Mouse (Mus musculus) limb, embryonic 12.5 days (tissue): Measurements from ENCODE around the gene Trib2. TPM values are rescaled to one million over a fixed set of nuclear protein-coding genes. Genes with fewer than 3 reads are reported as not detected.
A peak's percentile ranks its signal among the peaks of the same experiment; 100 is the strongest.

Source experiments
- ATAC-seq: fragments of 200-750 bp; cut with Nextera tagmentation; 2 replicates; pipeline ENCODE4 v1.8.0; 2017; ENCODE audit warnings: low read depth, moderate TSS enrichment; ENCODE audit not compliant: insufficient number of reproducible peaks, insufficient read depth, low FRiP score, low TSS enrichment
- H3K27ac ChIP-seq: fragments of 300-500 bp; sonication (generic); 2 replicates; pipeline ENCODE4 v1.5.1; 2016; ENCODE audit warnings: mild to moderate bottlenecking, moderate library complexity
- H3K27me3 ChIP-seq: fragments of 300-500 bp; sonication (generic); 2 replicates; pipeline ENCODE4 v1.6.1; 2016; ENCODE audit warnings: mild to moderate bottlenecking, moderate library complexity
- H3K36me3 ChIP-seq: fragments of 300-500 bp; sonication (generic); 2 replicates; pipeline ENCODE4 v1.6.1; 2016; ENCODE audit warnings: mild to moderate bottlenecking, moderate library complexity
- H3K4me1 ChIP-seq: fragments of 300-500 bp; sonication (generic); replicated peaks from 2 replicates; pipeline ENCODE4 v1.6.1; 2016
- H3K4me2 ChIP-seq: fragments of 300-500 bp; sonication (generic); 2 replicates; pipeline ENCODE4 v1.6.1; 2016; ENCODE audit warnings: mild to moderate bottlenecking, moderate library complexity
- H3K4me3 ChIP-seq: fragments of 300-500 bp; sonication (generic); replicated peaks from 2 replicates; pipeline ENCODE4 v1.5.1; 2016; ENCODE audit warnings: mild to moderate bottlenecking
- H3K9ac ChIP-seq: fragments of 300-500 bp; sonication (generic); replicated peaks from 2 replicates; pipeline ENCODE4 v1.6.1; 2016; ENCODE audit warnings: mild to moderate bottlenecking, moderate library complexity
- H3K9me3 ChIP-seq: fragments of 300-500 bp; sonication (generic); 2 replicates; pipeline ENCODE4 v1.6.1; 2016; ENCODE audit warnings: mild to moderate bottlenecking, moderate library complexity
- WGBS: fragments of 180-500 bp; shearing (Covaris S2); methylation state at CpG from one replicate; pipeline ENCODE4 v1.1.7; 2016; 5-methylcytosine and 5-hydroxymethylcytosine counted together
- polyA plus RNA-seq: library from polyadenylated mRNA; unstranded; fragments of >200 nt; fragmentation: Nextera tagmentation; extraction: Ambion mirVana; gene quantifications from 2 replicates; pipeline ENCODE4 v1.2.1, GENCODE M21; 2016

Gene Trib2
- polyA plus RNA-seq, 1 experiment from 2014 or later = 69.1 TPM

DNA sequence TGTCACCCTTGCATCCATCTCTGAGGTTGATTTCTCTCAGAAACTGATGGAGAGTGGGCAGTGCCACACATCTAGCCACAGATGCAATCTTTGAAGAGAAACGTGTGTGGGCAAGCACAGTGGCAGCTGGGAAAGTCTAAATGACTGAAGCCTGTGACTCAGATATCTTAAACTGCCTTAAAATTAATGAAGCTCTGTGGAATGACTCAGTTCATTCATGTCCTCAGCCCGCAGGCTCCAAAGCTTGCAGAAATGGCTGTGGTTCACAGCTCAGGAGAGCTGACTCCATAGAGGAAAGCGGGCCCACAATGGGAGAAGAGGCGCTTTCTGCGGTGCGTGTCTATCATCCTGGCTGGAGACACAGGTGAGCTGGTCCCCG, 15.9 kb upstream of the Trib2 start:
- H3K9me3 ChIP-seq = no peaks in the 10 kb centered on the region
- 91% methylated on average over 7 of the region's 7 CpGs for WGBS
- H3K9ac ChIP-seq = no peak overlapping the region
- ATAC-seq = no peak
- H3K4me1 ChIP-seq = no peaks in the 10 kb centered on the region
- H3K4me3 ChIP-seq = no peak overlapping the region
- no peak overlapping the region for H3K4me2 ChIP-seq
- H3K27me3 ChIP-seq = no peaks in the 10 kb centered on the region
- H3K27ac ChIP-seq = no peak overlapping the region
- H3K36me3 ChIP-seq = no peaks in the 10 kb centered on the region

DNA sequence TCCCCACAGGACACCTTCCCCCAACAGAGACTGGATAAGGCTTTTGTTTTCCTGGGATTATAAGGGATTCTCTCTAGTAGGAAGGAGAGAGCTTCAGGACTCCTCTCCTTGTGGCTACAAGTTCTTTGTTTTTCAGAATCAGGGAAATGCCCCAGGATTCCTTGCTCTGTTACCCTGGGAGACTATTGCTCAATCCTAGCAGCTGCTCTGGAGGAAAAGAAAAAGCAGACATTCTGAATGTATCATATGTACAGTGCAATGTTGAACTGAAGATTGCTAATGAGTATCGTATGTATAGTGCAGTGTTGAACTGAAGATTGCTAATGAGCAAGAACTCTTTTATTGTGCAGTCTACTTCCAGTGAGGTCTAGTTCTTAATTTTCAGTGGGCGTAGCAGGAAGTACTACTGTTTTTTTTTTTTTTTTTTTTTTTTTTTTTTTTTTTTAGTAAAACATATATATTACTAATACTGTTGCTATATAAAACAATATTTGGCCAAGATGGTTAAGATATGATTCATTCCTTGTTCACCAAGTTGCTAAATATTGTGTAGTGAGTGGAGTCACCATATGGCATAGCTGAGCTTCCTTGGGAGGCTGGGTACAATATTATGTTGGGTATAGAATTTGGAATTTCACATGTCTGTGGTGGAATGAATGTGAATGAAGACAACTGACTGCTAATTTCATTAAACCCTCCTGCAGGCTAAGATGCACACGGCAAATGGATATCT, 15.4 kb upstream of the Trib2 start:
- Histone ChIP-seq H3K27me3 (no peaks in the 10 kb centered on the region), H3K27ac (no peak overlapping the region), H3K4me3 (no peak overlapping the region), H3K9ac (no peak overlapping the region), H3K9me3 (no peaks in the 10 kb centered on the region), H3K4me1 (no peaks in the 10 kb centered on the region), H3K4me2 (no peak overlapping the region), H3K36me3 (no peaks in the 10 kb centered on the region)
- no peak for ATAC-seq
- 82% methylated on average over 3 of the region's 3 CpGs for WGBS

GRCm38 (mm10) chr12:15830750-15831149, 14.0 kb upstream of the Trib2 start:
- Histone ChIP-seq H3K27me3 (no peaks in the 10 kb centered on the region), H3K27ac (no peak overlapping the region), H3K4me2 (no peak overlapping the region), H3K4me1 (no peaks in the 10 kb centered on the region), H3K36me3 (no peaks in the 10 kb centered on the region), H3K9me3 (no peaks in the 10 kb centered on the region), H3K9ac (no peak overlapping the region), H3K4me3 (no peak overlapping the region)
- whole genome bisulfite sequencing = 84% methylated on average over 3 of the region's 3 CpGs
- ATAC-seq = no peak

GRCm38 (mm10) chr12:15828815-15829398, 12.2 kb upstream of the Trib2 start:
- H3K4me3 ChIP-seq = no peak overlapping the region
- H3K9me3 ChIP-seq = no peaks in the 10 kb centered on the region
- H3K27ac ChIP-seq = no peak overlapping the region
- no peaks in the 10 kb centered on the region for H3K4me1 ChIP-seq
- no peaks in the 10 kb centered on the region for H3K27me3 ChIP-seq
- H3K4me2 ChIP-seq = no peak overlapping the region
- no peak overlapping the region for H3K9ac ChIP-seq
- H3K36me3 ChIP-seq = no peaks in the 10 kb centered on the region
- WGBS = 63% methylated on average over 2 of the region's 2 CpGs
- ATAC-seq = no peak

- Histone ChIP-seq H3K4me2 (no peak overlapping the region), H3K4me3 (no peak overlapping the region), H3K27me3 (no peaks in the 10 kb centered on the region), H3K9ac (no peak overlapping the region), H3K4me1 (peaks cover 3% of the 10 kb centered on the region; the same call in 1 of the 2 replicates), H3K9me3 (no peaks in the 10 kb centered on the region), H3K27ac (no peak overlapping the region), H3K36me3 (no peaks in the 10 kb centered on the region)
- ATAC-seq = no peak
Measured at GRCm38 (mm10) chr12:15821019-15821418, 4.3 kb upstream of the Trib2 start.

DNA sequence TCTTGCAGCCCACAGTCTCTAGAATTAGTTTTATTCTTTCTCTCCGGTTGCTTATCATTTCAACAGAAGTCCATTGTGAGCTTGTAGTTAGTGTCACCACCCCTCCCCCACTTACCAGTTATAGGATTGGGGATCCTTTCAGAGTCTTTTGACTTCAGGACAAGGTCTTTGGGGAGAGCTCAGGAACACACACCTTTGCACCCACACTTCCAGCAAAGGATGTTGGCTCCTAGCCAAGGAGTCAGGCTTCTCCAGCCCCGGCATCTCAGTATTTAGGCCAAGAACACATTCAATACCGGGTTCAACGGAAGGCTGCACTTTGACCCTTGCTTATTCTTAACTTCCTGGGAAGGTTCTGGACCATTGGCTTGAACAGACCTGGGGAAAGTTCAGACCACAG, 643 bp upstream of the Trib2 start:
- H3K4me2 ChIP-seq = peak overlapping the region; percentile 72
- peak overlapping the region; percentile 92 for H3K9ac ChIP-seq
- no peaks in the 10 kb centered on the region for H3K27me3 ChIP-seq
- peak overlapping the region; percentile 78 for H3K4me3 ChIP-seq
- H3K36me3 ChIP-seq = no peaks in the 10 kb centered on the region
- 33% methylated on average over 4 of the region's 4 CpGs for WGBS
- H3K27ac ChIP-seq = peak overlapping the region; percentile 85
- ATAC-seq = no peak
- peaks cover 13% of the 10 kb centered on the region for H3K4me1 ChIP-seq
- H3K9me3 ChIP-seq = no peaks in the 10 kb centered on the region

DNA sequence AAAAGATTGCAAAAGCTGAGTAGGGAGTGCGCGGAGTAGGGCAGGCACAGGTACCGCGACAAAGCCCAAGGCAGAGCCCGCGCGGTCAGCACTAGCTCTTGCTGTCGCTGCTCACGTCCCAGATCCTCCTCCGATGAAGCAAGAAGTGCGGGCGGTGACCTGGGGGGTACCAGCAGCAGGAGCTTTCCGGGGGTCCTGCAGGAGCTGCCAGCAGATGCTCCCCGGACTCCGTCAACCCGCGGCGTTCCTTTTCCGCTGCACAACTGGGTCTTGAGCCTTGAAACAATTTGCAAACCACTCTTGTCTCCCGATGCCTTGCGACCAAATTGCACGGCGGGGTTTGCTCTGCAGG, 492 bp downstream of the Trib2 start:
- Histone ChIP-seq H3K27ac (peak overlapping the region; percentile 96), H3K36me3 (no peaks in the 10 kb centered on the region), H3K9me3 (no peaks in the 10 kb centered on the region), H3K4me3 (peak overlapping the region; percentile 78), H3K27me3 (no peaks in the 10 kb centered on the region), H3K4me1 (peaks cover 24% of the 10 kb centered on the region), H3K9ac (peak overlapping the region; percentile 92), H3K4me2 (peak overlapping the region; percentile 72)
- WGBS = under 1% methylated on average over 23 of the region's 23 CpGs
- peak; percentile 38 for ATAC-seq

- Histone ChIP-seq H3K4me3 (peak overlapping the region; percentile 78), H3K36me3 (no peaks in the 10 kb centered on the region), H3K4me1 (peaks cover 29% of the 10 kb centered on the region), H3K27ac (peak overlapping the region; percentile 96), H3K27me3 (no peaks in the 10 kb centered on the region), H3K9ac (peak overlapping the region; percentile 92), H3K9me3 (no peaks in the 10 kb centered on the region), H3K4me2 (peak overlapping the region; percentile 72)
- WGBS = under 1% methylated on average over 49 of the region's 49 CpGs
- ATAC-seq = peak; percentile 44
Measured at GRCm38 (mm10) chr12:15815576-15816253, 1.0 kb downstream of the Trib2 start.

DNA sequence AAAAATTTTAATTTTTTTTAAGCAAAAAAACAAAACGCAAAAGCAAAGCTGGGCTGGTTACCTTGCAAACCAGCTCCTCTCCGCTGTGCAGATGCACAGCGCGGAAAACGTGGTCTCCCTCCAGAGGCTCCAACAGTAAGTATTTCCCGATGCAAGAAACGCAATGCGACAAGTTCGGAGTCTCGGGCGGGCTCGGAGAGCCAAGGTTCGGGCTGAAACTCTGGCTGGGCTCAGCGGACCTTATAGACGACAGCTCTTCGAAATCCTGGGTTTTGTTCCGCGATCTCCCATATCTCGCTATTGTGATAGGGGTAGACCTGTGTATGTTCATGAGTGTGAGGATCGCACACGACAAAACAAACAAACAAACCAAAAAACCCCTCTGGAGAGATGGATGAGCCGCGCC, 1.5 kb downstream of the Trib2 start:
- no peak for ATAC-seq
- H3K36me3 ChIP-seq = no peaks in the 10 kb centered on the region; the same call in 1 of the 2 replicates

GRCm38 (mm10) chr12:15814249-15815081, 2.3 kb downstream of the Trib2 start:
- under 1% methylated on average over 32 of the region's 32 CpGs for WGBS

More for the DNA sequence above, 1.5 kb downstream of the Trib2 start:
- H3K9ac ChIP-seq = peak overlapping the region; percentile 92
- H3K27me3 ChIP-seq = no peaks in the 10 kb centered on the region
- H3K4me2 ChIP-seq = peak overlapping the region; percentile 72
- H3K4me3 ChIP-seq = peak overlapping the region; percentile 78
- H3K27ac ChIP-seq = peak overlapping the region; percentile 96
- under 1% methylated on average over 23 of the region's 23 CpGs for WGBS
- no peaks in the 10 kb centered on the region for H3K9me3 ChIP-seq
- H3K4me1 ChIP-seq = peaks cover 33% of the 10 kb centered on the region

DNA sequence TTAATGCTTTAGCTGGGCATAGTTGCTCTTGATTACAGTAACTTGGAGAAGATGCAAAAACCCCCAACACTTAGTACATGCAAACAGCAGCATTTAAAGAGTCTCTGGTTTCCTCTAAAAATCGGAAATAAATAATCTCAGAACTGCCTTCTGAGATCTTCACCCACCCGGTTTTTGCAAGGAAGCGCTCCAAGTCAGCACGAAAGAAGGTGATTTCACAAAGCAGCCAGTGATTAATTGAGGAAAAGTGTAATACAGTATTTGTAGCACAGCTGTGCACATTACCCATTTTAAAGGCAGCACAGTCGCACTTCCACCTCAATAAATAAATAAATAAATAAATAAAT, 2.9 kb downstream of the Trib2 start:
- peak overlapping the region; percentile 92 for H3K9ac ChIP-seq
- peaks cover 35% of the 10 kb centered on the region for H3K4me1 ChIP-seq
- peak overlapping the region; percentile 72 for H3K4me2 ChIP-seq
- WGBS = 12% methylated on average over 5 of the region's 5 CpGs
- H3K27ac ChIP-seq = no peak overlapping the region
- peaks cover 10% of the 10 kb centered on the region for H3K36me3 ChIP-seq
- ATAC-seq = no peak
- peak overlapping the region; percentile 78 for H3K4me3 ChIP-seq
- H3K27me3 ChIP-seq = no peaks in the 10 kb centered on the region
- no peaks in the 10 kb centered on the region for H3K9me3 ChIP-seq

More at GRCm38 (mm10) chr12:15814249-15815081, 2.3 kb downstream of the Trib2 start:
- Histone ChIP-seq H3K4me2 (peak overlapping the region; percentile 72), H3K4me1 (peaks cover 35% of the 10 kb centered on the region), H3K9me3 (no peaks in the 10 kb centered on the region), H3K4me3 (peak overlapping the region; percentile 78), H3K27ac (peak overlapping the region; percentile 96), H3K36me3 (peaks cover 4% of the 10 kb centered on the region), H3K9ac (peak overlapping the region; percentile 92), H3K27me3 (no peaks in the 10 kb centered on the region)
- ATAC-seq = no peak
